Mouse (Mus musculus) cerebellum, adult 18-20 months (tissue): ENCODE measurements around the gene Ubald2.
"Not testable (repeated sequence)": the region's sequence is repeated elsewhere in the genome, so short reads cannot be mapped to it uniquely, and the experiment has no call there.

Source experiments
- DNase-seq, 2 experiments: peaks; one replicate each; pipeline ENCODE4 v3.0.0; 2021

The Ubald2 gene

DNA sequence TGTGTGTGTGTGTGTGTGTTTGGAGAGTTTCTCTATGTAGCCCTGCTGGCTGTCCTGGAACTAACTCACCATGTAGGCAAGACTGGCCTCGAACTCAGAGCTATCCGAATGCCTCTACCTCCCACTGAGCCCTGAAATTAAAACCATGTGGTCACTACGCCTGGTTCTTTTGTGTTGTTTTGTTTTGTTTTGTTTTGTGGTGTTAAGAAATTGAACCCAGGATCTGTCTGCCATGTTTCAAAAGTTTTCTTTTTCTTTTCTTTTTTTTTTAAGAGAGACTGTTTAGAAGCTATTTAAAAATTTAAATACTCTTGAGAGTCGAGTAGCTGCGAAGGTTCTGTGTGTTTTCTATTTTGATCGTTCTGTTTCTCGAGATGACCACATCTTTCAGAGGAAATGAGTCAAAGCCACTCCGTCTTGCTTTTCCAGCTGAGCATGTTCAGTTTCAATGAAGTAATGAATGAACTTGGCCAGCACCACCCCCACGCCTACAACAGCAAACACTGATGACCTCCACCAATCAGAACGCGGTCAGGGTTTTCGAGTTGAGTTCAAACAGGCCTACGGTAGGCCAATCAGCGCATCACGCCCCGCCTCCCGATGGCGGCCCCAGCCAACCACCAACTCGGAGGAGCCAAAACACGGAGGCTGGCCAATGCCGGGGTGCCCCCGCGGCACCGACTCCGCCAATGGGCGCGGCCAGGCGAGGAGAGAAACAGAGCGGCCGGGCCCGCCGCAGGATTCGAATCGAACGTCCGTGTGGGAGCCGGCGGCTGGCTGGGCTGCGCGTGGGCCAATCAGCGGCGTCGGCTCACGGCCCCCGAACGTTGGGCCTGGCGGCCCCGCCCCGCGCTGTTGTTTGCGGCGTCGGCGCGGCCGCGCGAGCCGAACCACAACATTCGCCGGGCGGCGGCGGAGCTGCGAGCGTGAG, at the start of gene Ubald2:
TSS of gene Ubald2 (plus strand) at position 739 of the 931 bp plus-strand sequence.
- peak; percentile 99 to 100 for DNase-seq

DNA sequence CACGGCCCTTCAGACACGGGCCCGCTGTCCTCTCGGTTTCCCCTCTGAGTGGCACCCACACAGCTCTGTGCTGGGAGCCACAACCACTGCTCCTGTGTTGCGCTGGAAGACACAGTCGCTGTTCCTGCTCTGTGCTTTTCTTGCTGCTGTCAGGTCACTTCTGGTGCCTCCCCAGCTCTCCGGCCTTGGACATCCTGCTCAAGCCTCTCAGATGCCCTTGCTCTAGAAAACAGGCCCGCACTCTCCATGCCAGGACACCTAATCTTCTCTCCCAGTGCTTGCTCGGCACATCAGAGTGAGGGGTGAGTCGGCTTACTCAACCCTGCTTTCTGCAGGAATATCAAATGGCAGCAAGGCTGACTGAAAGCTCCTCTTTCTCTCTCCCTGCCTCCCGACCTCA, 49.7 kb upstream of the Ubald2 start:
- no peak for DNase-seq

DNA sequence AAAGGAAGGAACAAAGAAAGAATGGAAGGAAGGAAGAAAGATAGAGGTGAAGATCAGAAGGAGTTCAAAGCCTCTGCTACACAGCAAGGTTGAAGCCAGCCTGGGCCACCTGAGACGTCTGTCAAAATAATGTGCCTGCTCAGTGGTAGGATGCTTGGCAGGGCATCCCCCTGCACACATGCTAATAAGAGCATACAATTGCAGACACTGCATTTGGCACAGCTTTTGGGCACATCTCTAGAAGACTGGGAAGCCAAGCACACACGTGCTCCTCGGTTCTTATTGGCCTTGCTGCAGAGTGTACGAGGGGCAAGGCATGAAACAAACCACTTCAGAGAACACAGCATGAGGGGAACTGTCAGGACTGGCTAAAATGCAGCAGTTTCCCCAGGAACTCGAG, 47.9 kb upstream of the Ubald2 start:
- DNase-seq = no peak

DNA sequence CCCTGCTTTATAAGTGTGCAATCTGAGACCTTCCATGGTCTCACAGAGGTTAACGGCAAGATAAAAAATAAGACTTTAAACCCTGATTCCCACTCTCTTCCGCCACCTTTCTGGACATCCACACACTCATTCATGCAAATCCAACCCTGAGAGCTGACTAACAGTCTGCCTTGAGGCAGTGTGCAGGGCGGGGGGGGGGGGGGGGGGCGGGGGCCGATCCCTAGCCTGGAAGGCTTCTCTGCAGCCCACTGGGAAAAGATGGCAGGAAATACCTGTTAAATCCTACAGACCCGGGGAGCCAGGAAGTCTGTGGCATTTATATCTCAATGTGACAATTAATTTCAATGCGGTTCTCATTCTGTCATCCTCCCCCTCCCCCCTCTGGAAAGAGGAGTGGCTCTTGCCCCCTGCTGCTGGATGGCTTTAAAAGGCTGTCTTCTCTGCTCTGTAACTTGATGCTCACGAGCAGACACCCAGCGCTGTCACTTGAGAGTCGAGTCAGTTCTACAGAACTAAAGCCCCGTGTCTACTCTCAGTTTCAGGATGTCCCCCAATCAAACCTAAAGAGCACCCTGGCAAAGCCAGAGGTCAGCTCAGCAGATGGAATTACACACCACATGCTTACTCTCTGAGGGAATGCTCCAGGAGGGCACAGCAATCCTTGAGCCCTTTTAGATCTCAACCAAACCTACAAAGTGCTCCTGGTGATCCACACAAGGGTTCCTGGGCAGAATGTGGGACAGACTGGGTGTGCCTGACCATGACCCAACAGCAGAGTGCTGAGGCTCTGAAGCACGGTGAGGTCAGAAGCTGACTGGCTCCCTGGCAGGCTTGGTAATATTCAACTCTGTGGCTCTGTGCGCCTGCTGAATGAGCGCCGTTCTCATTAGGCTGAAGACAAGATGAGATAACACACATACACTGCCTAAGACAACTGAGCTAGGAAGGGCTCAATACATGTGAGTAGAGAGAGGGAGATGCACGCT, 46.5 kb upstream of the Ubald2 start:
- DNase-seq = no peak

DNA sequence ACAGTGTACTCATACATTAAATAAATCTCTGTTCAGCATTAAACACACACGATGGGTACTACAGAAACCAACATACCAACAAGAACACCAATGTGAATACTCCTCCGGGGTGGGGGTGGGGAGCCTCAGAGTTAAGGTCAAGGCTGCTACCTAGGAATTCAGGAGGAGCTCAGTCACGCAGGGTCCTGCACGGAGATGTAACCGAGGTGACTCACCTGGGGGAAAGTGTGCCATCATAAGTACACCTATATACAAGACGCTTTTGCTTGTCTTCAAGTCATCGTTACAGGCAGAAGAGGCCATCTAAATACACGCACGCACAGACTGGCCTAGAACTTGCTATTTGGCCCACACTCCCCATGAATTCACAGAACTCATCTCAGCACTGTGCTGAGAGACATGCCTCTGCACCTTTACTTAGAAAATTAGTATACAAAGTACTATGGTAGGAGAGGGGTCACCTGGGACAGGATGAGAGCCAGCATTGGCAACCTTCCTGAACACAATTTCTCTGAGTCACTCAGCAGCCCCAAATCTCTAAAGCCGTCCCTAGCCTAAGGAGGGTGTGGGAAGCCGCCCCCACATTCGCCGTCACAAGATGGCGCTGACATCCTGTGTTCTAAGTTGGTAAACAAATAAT, 44.9 kb upstream of the Ubald2 start:
- DNase-seq = peak; percentile 24 to 57

DNA sequence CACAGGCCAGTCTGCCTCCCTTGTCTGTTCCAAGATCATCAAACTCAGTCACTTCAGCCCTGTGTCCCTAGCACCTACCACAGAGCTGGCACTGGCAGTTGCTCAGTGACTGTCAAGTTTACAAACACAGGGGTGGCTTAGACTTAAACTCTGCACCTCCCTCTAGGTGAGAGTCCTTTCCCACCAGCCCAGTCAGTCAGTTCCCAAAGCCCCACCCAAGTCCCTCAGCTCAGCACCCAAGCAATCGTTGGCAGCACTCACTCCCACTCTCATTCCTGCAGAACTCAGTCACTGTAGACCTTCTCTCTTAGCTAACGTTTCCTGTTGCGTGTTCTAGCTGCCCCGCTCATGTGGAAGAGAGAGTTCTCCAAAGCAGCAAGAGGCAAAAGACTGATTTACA, 39.1 kb upstream of the Ubald2 start:
- DNase-seq = no peak

DNA sequence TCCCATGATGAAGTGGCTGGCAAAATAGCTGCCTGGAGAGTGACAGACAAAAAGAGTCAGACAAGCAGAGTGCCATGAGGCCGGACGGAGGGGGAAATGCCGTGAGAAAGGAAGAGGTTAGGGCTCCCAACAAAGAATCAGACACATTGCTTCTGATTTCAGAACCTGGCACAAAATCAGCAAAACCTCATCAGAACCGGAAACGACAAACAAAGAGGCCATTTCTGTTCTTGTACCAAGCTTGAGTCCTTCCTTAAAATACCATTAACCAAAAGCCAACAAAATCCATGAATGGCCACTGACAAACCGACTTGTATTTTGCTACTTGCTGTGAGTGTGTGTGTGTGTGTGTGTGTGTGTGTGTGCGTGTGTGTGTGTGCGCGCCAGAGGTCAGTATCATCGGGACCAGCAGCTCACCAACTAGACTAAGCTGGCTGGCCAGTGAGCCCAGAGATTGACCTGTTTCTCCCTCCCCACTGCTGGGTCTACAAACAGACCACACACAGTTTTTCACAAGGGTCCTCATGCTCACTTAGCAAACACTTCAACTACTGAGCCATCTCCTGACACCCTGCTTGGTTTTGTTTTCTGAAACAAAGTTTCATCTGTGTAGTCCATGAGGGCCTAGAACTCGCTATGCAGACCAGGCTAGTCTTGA, 37.5 kb upstream of the Ubald2 start:
- DNase-seq = no peak

DNA sequence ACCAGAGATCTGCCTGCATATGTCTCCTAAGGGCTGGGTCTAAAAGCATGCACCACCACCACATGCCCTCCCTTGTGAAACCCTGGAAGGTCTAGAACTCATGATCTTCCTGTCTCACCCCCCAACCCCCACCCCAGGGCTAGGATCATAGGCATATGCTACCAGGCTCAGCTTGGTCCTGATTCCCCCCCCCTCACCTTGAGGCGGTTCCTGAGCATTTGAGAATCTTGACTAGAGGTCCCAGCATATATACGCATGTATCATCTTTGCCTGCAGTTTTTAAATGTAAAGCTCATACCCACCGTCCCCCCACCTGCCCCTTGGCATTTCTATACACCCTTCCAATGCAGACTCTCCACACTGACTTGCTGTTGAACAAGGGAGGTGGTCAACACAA, 37.0 kb upstream of the Ubald2 start:
- no peak for DNase-seq

DNA sequence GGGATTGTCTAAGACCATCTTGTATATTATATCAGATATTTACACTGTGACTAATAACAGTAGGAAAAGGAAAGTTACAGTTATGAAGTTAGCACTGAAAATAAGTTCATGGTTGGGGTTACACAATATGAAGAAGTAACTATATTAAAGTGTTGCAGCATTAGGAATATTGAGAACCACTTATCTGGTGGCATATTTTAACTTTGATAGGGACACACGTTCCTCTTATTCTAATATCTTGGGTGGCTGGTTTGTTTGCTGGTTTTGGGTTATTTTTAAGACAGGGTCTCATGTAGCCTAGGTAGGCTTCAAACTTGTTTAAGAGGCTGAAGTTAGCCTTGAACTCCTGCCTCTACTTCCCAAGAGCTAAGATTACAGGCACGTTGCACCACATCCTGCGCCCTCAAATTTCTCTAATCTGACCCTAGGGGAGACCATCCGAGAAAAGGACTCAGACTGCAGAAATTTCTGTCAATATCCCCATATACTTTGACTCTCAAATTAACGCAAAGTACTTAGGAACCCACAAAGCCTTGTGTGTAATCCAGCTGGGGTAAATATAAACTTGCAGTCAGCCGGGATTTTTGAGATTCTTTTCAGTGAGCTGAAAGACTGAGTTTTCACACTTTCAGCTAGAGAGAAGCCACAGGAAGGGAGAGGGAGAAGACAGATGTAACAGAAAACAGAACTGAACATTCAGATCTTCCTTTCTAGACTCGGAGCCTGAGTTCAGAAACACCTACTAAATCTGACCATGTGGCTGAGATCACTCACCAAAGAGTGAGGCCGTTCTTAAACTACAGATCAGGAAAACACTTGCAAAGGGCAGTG, 36.2 kb upstream of the Ubald2 start:
- no peak for DNase-seq

DNA sequence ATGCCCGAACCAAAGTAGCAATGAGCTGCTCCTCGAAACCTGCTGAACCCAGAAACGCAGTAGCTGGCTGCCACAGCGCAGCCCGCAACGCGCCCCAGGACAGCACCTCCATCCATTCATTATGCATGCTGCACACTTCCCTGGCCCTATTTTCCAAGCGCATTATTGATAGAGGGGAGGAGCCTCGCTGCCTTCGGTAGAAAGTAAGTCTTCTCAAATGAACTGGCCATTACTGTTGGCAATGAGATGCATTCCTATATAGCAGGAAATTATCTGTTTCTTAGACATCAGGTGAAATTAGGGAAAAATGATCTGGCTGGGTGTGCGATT, 35.6 kb upstream of the Ubald2 start:
- no peak for DNase-seq

DNA sequence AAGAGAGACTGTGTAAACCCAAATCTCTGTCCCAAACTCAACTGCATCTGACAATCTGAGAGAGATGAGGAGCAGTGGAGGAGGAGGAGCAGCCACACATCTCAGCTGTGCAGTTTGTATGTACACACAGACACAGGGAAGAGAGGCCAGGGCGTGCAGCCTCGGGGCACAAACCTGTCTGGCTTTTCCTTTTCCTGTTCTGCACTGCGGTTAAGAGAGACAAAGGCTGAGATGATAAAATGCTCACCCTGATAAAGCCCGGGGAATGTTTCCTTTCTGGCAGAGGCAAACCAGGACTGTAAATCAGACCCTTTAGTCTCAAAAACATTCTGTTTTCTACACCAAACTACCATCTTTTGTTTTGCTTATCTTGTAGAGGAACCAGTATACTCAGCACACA, 33.3 kb upstream of the Ubald2 start:
- DNase-seq = no peak

DNA sequence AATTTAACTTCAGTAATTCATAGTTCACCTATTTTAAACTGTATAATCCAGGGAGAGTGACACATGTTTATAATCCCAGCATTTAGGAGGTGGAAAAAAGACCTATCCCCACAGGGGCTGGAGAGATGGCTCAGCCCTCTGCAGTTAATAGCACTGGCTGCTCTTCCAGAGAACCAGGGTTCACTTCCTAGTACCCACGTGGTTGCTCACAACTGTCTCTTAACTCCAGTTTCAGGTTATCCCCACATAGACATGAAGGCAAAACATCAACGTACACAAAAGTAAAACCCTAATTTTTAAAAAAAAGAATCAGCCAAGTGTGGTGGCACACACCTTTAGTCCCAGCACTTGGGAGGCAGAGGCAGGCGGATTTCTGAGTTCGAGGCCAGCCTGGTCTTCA, 28.3 kb upstream of the Ubald2 start:
- DNase-seq = no peak

DNA sequence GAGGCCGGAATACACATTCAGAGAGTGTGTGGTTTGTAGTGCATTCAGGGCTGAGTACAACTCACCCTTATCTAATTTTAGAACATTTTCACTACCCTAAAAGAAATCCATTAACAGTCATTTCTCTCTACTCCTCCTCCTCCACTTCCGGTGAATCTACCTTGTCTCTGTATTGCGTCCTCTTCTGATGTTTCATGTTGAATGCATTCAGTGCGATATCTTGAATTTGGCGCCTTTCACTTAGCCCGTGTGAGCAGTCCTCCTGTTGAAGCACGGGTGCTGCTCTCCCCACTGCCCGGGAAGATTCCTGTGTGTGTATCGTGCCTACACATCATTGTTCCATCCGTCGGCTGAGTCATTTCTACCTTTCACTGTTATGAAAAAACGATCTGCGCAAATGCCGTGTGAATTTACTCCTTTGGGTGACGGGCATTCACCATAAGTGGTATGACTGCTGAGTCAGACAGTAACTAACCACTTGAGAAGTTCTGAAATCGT, 27.6 kb upstream of the Ubald2 start:
- no peak for DNase-seq

DNA sequence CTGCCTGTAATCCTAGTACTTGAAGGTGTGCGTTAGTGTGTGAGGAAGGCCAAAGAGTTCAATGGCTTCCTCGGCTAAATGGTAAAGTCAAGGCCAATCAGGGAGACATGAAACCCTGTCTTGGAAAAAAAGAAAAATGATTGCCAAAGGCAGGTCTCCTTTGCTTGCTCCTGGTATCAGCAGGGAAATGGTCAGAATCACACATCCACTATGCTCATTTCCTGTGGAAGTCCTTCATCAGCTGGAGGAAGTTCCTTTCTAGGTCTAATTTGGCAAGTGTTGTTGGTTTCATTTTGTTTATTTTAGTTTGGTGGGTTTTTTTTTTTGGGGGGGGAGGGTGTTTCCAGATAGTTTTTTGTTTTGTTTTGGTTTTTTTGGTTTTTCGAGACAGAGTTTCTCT, 24.9 kb upstream of the Ubald2 start:
- no peak for DNase-seq

DNA sequence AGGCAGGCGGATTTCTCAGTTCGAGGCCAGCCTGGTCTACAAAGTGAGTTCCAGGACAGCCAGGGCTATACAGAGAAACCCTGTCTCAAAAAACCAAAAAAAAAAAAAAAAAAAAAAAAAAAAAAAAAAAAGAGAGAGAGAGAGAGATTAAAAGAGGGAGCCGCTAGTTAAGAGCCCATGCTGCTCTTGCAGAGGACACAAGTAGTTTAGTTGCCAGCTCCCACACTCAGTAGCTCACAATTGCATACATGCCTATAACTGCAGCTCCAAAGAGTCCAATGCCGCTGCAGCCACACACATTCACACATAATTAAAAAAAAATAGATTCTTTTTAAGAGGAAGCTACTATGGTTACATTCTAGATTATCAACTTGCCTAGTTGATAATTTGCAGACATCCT, 23.5 kb upstream of the Ubald2 start:
- DNase-seq = not testable (repeated sequence)

DNA sequence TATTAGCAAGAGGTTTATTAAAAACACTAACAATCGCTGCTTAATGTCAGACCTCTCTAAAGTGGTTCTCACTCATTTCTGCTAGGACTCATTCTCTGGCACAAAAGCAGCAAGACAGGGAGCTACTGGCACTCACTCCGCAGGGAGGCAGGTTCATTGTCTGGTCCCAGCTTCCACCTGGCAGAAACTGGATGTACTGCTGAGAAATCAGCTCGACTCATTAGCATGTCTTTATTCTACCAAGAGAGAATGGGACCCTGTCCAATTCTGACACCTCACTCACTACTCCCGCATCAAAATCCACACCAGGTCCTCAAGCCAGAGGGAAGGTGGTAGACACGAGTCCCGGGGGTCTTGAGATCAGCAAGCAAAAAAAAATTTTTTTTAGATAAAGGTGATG, 22.3 kb upstream of the Ubald2 start:
- DNase-seq = peak; percentile 65 to 78

DNA sequence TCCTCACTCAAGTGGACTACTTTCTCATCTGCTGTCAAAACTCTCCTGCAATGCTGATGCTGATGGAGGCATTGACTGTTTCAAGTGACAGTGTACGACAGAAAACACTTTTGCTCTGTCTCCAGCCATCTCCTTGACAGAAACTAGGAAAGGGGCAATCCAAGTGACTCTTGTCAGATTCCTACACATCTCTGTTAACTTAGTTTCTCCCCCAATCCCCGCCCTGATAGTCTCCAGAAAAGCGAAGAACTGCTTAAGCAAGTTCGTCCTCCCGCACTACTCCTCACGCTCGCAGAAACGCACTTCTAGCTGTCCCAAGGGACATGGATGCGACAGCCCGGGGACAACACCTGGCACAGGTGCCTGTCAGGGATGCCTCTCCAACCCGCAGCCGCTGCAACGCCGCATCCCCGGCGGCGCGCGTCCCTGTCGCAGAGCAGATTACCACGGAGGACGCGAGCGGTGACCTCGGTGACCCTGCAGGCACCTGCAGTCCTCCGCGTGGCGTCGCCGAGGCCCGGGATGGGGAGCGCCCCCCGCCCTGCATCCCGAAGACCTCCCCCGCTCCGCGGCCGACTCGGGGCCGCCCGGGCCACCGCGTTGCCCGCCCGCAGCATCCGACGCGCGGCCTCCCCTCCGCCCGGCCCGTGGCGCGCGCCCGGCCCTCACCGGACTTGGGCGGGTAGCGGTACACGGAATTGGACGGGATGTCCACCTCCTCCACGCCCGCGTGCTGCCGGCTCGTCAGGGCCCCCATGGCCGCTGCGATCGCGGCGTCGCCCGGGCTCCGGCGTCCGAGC, 21.7 kb upstream of the Ubald2 start:
- DNase-seq = peak; percentile 16 to 33

DNA sequence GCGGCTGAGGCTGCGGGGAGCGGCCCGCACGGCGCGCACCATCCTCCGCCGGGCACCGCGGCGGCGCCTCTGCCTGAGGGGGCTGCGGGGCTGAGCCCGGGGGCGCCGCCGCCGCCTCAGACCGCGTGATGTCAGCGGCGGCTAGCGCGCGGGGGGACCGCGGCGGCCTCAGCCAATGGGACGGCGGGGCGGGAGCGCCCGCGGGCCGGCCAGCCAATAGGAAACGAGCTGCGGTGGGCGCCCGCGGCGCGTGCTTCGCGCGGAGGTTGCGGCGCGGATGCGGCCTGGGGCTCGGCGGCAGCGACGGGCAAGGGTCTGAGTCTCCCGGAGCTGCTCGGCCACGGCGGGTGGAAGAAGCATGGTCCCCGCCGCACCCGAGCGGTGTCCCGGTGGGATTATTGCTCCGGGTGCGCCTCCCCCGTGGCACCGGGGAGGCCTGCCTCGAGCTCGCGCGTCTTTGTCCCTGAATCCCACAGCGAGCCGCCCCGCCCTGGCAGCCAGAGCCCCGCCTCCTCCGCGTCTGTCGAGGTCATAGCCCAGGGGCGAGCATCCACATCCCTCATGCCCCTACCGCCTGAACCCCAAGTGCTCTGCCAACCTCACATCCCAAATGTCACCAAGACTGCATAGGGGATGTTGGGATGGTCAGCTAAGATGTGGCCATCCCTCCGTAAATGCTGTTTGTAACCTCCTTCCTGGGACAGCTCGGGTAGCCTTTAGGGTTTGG, 20.8 kb upstream of the Ubald2 start, which contains the start of gene Rnf157:
TSS of gene Rnf157 (minus strand) at position 129 of the 727 bp plus-strand sequence.
- peak; percentile 76 to 87 for DNase-seq

DNA sequence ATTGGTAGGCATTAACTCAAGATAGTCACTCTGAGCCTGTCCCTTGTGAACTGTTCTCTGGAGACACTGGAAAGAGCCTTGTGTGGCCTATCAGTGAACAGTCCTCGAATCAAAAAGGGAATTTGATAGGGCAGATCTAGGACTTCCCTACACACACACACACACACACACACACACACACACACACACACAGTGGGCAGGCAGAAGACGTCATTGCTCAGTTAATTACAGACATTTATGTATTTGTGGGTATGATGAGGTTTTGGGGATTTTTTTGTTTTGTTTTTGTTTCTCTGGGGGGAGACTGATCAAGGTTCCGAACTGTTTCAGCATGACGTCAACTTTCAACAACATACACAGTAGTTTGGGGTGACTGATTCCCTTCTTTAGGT, 20.3 kb upstream of the Ubald2 start:
- no peak for DNase-seq
